Mouse (Mus musculus) adrenal gland, postnatal 36 days (tissue): ENCODE results near the gene Supt5. TPM values are rescaled to one million over a fixed set of nuclear protein-coding genes. Genes with fewer than 3 reads are reported as not detected.

ENCODE experiments used
- DNase-seq, 2 experiments: peaks; one replicate each; pipeline ENCODE4 v3.0.0; 2021; ENCODE audit warnings: mixed read lengths in 1 of 2
- total RNA-seq, 2 experiments: library from RNA; stranded (reverse); gene quantifications; 2 replicates each; pipeline ENCODE4 v1.2.3; 2021

The Supt5 gene
- total RNA-seq, 2 experiments from 2014 or later = 122 to 287 TPM

DNA sequence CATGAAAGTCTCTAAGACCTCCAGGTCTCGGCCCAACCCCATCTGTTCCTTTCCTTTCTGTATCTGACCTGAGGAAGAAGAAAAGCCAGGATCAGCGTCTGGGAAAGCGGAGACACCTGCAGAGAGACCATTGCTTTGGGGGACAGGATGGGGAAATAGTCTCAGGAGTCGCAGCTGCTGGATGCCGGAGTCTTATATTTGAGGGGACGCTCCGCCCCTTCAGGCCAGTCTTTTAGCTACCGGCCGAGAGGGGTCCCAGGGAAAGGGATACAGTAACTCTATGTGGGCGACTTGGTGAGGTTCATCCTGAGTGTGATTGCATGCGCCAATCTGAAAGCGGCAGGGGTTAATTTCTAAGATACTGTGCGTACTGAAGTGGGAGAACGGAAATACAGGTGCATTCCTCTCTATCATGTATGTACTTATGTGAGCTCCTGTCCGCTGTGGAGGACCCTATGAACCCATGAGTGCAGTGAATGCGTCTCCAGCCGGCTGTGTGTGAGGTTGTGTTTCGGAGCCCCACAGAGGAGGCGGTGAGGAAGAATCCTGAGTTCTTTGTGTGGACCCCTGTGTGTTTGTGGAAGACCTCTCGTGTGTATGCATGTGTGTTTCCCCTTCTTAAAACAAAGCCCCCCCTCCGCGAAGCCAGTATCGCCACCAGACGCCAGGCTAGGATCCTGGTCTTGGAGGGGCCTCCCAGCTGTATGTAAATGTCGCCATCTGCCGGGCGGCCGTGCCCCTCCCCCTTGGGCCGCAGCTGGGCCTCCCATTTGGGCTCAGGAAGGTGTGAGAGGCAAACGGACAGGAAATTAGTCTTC, 36.7 kb downstream of the Supt5 start, which contains the start of gene Dll3:
Dll3 (minus strand) TSS at position 623 of the 818 bp plus-strand sequence.
- DNase-seq = peak; percentile 70 to 75

DNA sequence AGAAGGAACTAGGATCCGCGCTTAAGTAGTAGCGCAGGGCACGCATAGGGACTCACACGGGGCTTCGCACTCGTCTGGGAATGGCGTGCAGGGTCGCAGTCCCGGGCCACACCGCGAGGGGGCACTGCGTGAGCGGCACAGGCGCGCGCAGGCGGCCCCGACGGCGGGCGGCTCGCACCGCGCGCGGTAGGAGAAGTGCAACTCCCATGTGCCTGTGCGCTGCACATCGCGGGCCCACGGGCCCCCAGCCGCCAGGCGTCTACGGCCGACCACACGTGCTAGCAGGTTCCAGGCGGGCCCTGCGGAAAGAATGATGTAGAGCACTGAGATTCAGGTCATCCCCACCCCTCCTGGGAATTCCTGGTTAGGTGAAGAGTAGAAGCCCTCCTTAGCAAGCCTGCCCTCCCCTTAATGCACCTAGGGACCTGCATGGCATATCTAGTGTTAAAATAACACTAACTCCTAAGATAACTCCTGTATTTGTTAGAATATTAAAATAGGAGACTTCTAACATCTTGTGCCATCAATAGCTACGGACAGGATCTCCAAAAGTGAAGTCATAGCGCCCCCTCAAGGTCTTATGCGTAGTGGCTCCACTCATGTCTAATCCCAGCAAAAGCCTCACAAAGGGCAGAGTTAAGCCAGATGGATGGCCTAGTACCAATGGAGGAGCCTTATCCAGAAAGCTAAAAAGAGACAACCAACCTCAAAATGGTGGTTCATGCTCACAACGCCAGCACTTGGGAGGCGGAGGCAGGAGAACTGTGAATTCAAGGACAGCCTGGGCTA, 39.5 kb downstream of the Supt5 start:
- DNase-seq = peak; percentile 49 to 70

DNA sequence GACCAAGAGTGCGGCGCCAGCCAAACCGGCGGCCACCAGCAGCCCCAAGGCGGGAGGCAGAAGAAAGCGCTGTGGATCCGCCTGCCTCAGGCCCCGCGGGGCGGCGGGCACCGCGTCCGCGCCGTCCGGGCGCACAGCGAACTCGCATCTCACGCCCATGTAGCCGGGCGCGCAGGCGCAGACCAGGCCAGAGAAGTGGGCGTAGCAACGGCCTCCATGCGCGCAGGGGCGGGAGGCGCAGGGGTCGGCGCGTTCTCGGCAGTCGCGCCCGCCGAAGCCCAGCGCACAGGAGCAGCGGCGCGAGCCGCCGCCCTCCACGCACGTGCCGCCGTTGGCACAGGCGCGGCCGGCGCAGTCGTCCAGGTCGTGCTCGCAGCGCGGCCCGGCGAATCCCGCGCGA, 44.1 kb downstream of the Supt5 start:
- DNase-seq = peak; percentile 84

DNA sequence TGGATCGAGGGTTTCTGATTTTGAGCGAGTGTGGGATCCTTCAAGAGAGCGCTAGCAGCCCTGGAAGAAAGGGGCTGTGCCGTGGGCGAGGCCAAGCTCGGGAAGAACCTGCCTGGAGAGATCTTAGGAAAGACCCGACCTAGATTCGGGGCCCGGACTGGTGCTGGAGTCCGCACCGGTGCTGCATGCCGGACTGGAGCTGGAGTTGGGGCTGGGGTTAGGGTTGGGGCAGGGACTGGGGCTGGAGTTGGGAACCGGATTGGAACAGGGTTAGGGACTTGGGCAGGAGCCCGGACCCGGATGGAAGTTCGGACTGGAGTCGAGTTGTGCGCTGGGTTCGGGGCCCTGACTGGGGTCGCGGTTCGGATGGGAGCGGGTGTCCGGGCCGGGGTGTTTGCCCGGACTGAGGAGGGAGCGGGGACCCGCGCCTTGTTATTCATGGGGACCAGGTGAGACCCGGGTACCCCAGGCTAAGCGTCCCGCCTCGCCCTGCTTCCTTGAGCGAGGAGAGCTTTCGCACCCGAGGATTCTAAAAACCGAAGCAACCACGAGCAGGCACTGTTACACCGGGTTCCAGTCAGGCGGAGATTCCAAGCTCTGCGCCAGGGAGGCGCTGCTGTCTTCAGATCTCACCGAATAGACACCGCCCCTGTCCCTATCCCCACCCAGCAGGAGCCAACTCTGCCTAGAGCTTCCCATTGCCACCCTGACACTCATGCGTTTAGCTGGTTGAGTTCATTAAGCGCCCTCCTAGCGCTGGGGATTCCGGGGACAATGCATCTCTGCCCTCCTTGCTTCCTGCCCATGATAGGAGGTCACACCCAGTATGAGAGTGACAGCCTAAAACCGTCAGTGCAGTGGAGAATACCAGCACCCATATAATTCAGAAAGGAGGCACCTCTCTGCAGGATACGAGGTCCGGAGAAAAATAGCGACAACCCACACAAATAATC, 47.6 kb downstream of the Supt5 start, which contains the start of gene Selenov:
Selenov (minus strand) TSS at position 549 of the 953 bp plus-strand sequence.
- peak; percentile 57 to 61 for DNase-seq

DNA sequence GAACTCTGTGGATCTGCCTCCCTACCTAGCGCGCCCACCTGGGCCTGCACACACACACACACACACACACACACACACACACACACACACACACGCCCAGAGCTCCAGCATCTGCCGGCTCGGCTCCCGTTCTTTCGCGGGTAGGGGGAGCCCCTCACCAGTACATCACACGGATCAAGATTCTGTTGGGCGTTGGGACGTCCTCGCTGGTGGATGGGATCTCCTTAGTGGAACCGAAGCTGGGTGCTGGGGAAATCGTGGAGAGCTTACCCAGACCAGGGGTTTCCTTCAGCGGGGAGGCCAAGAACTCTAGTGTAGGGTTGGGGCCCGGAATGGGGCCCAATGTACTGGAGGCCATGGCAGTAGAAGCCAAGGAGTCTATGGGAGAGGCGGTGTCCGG, 48.4 kb downstream of the Supt5 start:
- no peak for DNase-seq

DNA sequence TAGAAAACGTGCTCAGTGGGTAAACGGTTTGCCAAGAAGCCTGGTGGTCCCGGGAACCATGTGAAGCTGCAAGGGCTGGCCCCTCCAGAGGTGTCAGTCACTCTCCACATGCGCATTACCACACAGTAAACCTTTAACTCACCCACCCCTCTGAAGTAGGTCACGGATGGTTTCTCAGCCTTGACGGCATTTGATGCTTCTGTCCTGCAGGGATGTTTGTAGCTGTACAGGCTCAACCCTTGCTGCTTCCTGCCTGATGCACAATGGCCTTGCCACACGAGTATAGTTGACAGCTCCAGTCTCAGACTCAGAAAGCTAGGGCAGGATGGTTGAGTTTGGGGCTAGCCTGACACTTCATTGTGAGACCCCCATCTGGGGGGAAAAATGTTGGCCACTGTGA, 57.9 kb downstream of the Supt5 start:
- DNase-seq = no peak

DNA sequence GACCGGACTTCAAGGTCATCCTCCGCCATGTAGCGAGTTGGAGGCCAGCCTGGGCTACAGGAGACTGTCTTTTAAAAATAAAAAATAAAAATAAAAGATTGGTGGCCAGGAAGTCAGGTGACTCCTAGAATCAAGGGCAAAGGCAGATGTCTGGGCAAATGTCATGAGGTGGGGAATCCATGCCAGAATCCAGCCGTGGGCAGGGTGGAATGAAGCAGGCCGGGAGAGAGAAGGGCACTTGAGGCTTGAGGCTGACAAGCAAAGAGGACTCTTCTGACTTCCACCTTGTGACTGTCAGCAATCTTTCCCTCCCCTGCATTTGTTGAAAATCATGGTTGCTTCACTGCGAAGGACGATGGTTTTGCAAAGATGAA, 60.3 kb downstream of the Supt5 start:
- no peak for DNase-seq

DNA sequence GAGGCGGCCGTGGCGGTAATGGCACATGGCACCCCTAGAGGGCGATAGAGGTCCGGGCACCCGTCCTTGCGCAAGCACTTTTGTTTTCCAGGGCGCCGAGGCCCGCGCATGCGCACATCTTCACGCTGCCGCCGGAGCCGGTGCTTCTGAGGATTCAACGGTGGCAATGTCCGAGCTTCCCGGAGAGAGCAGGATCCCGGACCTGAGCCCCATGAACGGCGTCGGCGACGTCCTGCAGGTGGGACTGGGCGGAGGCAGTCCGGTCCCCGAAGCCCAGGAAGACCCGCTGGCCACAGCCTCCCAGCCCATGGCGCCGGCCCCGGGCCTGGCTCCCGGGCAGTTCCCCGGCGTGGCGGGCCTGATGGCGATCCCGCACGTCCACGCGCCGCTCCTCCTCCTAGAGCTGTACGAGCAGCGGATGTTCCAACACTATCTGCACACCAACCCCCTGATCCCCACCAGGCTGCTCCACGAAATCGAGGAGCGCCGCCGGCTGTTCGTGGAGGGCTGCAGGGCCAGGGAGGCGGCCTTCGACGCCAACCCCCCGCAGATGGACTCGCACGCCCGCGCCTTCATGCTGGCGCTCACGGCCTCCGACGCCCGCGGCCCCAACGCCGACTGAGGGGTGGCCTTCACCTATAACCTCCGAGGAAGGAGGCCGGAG, 60.8 kb downstream of the Supt5 start, which contains the start of gene Eid2b:
Eid2b (plus strand) TSS at position 125 of the 664 bp plus-strand sequence.
- peak; percentile 97 for DNase-seq

DNA sequence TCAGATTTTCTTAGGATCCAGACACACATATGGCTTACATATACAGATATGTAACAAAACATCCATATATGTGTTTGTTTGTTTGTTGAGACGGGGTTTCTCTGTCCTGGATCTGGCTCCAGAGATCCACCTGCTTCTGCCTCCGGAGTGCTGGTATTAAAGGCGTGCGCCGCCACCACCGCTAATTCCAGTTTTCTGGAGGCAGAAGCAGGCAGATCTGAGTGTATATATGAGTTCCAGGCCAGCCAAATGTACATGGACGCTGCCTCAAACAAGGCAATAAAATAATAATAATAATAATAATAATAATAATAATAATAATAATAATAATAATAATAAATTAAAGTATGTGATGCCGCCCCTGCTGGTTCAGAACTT, 61.3 kb downstream of the Supt5 start:
- no peak for DNase-seq

DNA sequence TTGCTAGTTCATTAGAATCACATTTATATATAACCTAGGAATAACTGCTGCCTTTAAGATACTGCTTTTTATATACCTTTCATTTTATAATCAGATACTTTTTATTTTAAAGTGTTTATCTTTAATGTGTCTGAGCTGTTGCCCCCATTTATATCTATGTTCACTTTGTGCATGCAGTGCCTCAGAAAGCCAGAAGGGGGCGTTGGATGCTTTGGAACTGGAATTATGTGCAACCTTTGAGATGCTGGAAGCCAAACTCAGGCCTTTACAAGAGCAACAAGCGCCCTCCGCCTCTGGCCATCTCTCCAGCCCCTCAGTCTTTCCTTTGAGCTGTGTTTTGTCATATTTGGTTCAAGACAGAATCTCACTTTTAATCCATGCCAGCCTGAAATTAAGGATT, 66.8 kb downstream of the Supt5 start:
- DNase-seq = no peak

DNA sequence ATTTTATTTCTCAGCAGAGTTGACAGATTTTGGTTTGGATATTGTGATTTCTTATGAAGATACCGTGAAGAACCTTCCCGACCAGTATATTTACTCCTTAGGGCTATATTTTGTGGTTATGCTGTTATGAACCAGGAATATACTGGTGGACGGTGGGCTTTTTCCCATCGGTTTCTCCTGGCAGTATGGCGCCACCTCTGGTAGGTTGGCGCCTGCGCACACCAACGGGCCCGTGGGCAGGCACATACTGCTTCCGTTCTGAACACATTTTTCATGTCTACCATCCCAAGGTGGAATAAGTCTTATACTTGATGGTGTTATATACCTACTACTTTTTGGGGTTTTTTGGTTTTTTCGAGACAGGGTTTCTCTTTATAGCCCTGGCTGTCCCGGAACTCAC, 69.2 kb downstream of the Supt5 start:
- no peak for DNase-seq

DNA sequence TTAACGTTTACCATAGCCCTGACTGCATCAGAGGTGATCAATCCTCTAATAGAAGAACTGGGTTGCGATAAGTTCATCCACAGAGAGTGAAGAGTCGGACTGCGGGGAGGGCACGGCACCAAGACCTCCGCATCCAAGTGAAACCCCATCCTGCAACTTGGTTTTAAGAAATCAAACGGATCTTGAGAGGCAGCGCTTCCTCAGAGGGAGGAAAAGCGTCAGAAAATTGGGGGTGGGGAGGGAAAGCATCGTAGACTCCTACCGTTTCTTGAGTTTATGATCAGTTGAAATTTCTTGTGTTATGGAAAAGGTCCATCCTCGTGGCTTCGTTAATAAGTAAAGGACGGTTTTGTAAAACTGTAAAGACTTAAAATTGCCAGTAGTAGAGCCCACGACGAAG, 70.0 kb downstream of the Supt5 start:
- DNase-seq = no peak

DNA sequence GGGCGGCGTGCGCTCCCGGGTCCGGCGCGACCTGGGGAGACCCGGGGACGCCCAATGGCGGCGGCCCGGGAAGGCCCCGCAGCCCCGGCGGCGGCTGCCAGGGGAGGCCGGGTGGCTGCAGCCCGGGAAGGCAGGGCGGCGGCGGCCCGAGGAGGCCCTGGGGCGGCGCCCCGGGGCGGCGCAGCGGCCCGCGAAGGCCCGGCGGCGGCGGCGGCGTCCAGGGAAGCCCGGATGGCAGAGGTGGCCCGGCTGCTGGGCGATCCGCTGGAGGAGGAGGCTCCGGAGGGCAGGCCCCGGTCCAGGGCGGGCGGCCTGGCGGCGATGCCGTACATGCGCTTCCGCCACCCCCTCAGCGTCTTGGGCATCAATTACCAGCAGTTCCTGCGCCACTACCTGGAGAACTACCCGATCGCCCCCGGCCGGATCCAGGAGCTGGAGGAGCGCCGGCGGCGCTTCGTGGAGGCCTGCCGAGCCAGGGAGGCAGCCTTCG, 70.5 kb downstream of the Supt5 start:
- peak; percentile 76 to 83 for DNase-seq

DNA sequence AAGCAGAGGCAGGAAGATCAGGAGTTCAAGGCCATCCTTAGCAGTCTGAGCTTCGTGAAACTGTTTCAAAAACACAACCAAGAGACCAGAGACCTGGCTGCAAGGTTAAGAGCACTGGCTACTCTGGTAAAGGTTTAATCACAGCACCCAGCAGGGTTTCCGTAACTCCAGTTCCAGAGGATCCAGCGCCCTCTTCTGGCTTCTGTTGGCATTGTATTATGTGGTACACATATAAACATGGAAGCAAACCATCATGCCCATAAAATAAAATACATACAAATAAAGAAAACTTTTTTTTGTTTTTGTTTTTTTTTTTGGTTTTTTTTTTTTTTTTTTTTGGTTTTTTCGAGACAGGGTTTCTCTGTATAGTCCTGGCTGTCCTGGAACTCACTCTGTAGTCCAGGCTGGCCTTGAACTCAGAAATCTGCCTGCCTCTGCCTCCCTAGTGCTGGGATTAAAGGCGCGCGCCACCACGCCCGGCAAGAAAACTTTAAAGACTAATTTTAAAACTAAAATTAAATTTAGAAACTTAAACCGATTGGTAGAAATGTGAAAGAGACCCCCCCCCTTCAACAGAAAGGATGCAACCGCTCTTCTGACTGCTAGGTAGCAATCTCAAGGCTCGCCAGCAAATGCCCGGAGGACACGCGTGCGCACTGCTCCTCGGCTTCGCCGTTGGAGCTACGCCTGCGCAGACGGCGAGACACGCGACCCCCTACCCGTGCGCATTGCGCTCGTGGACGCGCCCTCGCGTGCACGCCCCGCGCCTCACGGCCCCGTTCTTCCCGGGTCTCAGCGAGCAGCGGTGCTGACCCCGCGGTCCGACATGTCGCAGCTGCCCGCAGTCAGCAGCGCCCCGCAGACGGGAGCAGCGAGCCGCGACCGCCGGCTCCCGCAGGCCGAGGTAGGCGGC, 71.2 kb downstream of the Supt5 start, which contains the start of gene Eid2:
Eid2 (plus strand) TSS at position 753 of the 913 bp plus-strand sequence.
- DNase-seq = peak; percentile 92

DNA sequence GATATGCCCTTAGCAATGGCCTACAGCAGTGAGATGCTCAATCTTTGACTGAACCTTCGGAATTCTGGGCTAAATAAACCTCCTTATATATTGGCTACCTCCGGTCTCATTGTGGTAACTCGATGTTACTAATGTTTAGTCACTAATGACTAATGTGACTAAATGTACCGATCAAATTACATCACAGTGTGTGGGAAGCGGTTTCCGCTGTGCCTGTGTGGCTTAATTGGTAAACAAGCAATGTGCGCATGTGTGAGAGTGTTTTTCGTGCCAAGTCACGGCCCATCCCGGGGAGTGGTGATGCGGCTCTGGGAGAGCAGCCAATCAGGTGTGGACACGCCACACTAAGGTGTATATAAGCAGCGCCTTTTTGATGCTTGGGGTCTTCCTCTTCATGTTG, 73.2 kb downstream of the Supt5 start:
- DNase-seq = no peak

Other genes starting within 250 kb of the Supt5 start
- not detected for gene 9530053A07Rik, start 209.3 kb downstream of the Supt5 start, total RNA-seq
- 100 to 1,000 TPM in 1 of 2 experiments, 10 to 100 TPM in 1; 92.2 to 134 TPM for gene Fbl, start 169.0 kb downstream of the Supt5 start, total RNA-seq
- gene Dyrk1b, start 159.3 kb downstream of the Supt5 start, total RNA-seq = 10 to 100 TPM; 27.3 to 31.4 TPM
- 10 to 100 TPM; 25.2 to 51.2 TPM for gene Eid2, start 70.9 kb downstream of the Supt5 start, total RNA-seq
- 10 to 100 TPM; 13.7 to 18.4 TPM for gene Eid2b, start 61.0 kb downstream of the Supt5 start, total RNA-seq
- 1 to 10 TPM in 1 of 2 experiments, not detected in 1; 1.1 TPM for gene Selenov, start 47.6 kb downstream of the Supt5 start, total RNA-seq
- under 1 TPM in 1 of 2 experiments, not detected in 1; 0.89 TPM for gene Dll3, start 36.5 kb downstream of the Supt5 start, total RNA-seq
- 100 to 1,000 TPM in 1 of 2 experiments, 10 to 100 TPM in 1; 84.0 to 102 TPM for gene Timm50, start 26.7 kb downstream of the Supt5 start, total RNA-seq
- 1,000 to 10,000 TPM; 1,072 to 1,115 TPM for gene Rps16, start 11.9 kb upstream of the Supt5 start, total RNA-seq
- 10 to 100 TPM; 19.0 to 27.2 TPM for gene Plekhg2, start 33.9 kb upstream of the Supt5 start, total RNA-seq
- 10 to 100 TPM; 19.0 to 26.1 TPM for gene Zfp36, start 41.5 kb upstream of the Supt5 start, total RNA-seq
- gene Med29, start 54.0 kb upstream of the Supt5 start, total RNA-seq = 10 to 100 TPM; 33.6 to 47.4 TPM
- gene Paf1, start 54.2 kb upstream of the Supt5 start, total RNA-seq = 10 to 100 TPM; 67.3 to 77.7 TPM
- 1 to 10 TPM; 6.7 to 8.1 TPM for gene Gmfg, start 98.7 kb upstream of the Supt5 start, total RNA-seq
- gene Lrfn1, start 113.2 kb upstream of the Supt5 start, total RNA-seq = 10 to 100 TPM; 15.6 to 17.5 TPM
- gene Ifnl2, start 171.7 kb upstream of the Supt5 start, total RNA-seq = not detected
- not detected for gene Ifnl3, start 184.1 kb upstream of the Supt5 start, total RNA-seq
- not detected for gene Sycn, start 202.1 kb upstream of the Supt5 start, total RNA-seq
- under 1 TPM in 1 of 2 experiments, not detected in 1; 0.20 TPM for gene Nccrp1, start 208.5 kb upstream of the Supt5 start, total RNA-seq